Mouse (Mus musculus) hindbrain, embryonic 16.5 days (tissue): ENCODE data around the gene Kpna2. TPM values are rescaled to one million over a fixed set of nuclear protein-coding genes. Genes with fewer than 3 reads are reported as not detected.
"Not testable (repeated sequence)": the region's sequence is repeated elsewhere in the genome, so short reads cannot be mapped to it uniquely, and the experiment has no call there.

Experiments used
- ATAC-seq: fragments of 200-750 bp; cut with Nextera tagmentation; 2 replicates; pipeline ENCODE4 v1.8.0; 2017; ENCODE audit warnings: moderate TSS enrichment, moderate library complexity
- H3K27ac ChIP-seq: fragments of 300-500 bp; sonication (generic); 2 replicates; pipeline ENCODE4 v1.5.1; 2014; ENCODE audit warnings: low read depth, mild to moderate bottlenecking, control low read depth, low read length, moderate library complexity
- H3K27me3 ChIP-seq: fragments of 300-500 bp; sonication (generic); replicated peaks from 2 replicates; pipeline ENCODE4 v1.6.1; 2014; ENCODE audit warnings: low read length; ENCODE audit not compliant: control insufficient read depth, insufficient read depth
- H3K36me3 ChIP-seq: fragments of 300-500 bp; sonication (generic); 2 replicates; pipeline ENCODE4 v1.6.1; 2014; ENCODE audit warnings: mild to moderate bottlenecking, low read length, moderate library complexity, mixed read lengths; ENCODE audit not compliant: control insufficient read depth, insufficient read depth
- H3K4me1 ChIP-seq: fragments of 300-500 bp; sonication (generic); 2 replicates; pipeline ENCODE4 v1.6.1; 2014; ENCODE audit warnings: low read depth, low read length; ENCODE audit not compliant: control insufficient read depth, insufficient read depth
- H3K4me2 ChIP-seq: fragments of 300-500 bp; sonication (generic); 2 replicates; pipeline ENCODE4 v1.6.1; 2014; ENCODE audit warnings: mild to moderate bottlenecking, low read length, control low read depth, moderate library complexity
- H3K4me3 ChIP-seq: fragments of 300-500 bp; sonication (generic); 2 replicates; pipeline ENCODE4 v1.5.1; 2014; ENCODE audit warnings: mild to moderate bottlenecking, low read length, control low read depth, moderate library complexity
- H3K9ac ChIP-seq: fragments of 300-500 bp; sonication (generic); 2 replicates; pipeline ENCODE4 v1.6.1; 2014; ENCODE audit warnings: low read depth, mild to moderate bottlenecking, control low read depth, low read length, moderate library complexity
- H3K9me3 ChIP-seq: fragments of 300-500 bp; sonication (generic); 2 replicates; pipeline ENCODE4 v1.6.1; 2014; ENCODE audit warnings: mild to moderate bottlenecking, low read length, moderate library complexity; ENCODE audit not compliant: control insufficient read depth
- WGBS: fragments of 180-500 bp; shearing (Covaris S2); extraction: QIAGEN DNeasy Blood & Tissue Kit; methylation state at CpG from one replicate; pipeline ENCODE4 v1.1.7; 2014; 5-methylcytosine and 5-hydroxymethylcytosine counted together
- polyA plus RNA-seq: library from polyadenylated mRNA; unstranded; fragments of >200 nt; fragmentation: Nextera tagmentation; extraction: Ambion mirVana; gene quantifications from 2 replicates; pipeline ENCODE4 v1.2.1, GENCODE M21; 2015

Gene Kpna2
- polyA plus RNA-seq, 1 experiment from 2014 or later: 132 TPM

DNA sequence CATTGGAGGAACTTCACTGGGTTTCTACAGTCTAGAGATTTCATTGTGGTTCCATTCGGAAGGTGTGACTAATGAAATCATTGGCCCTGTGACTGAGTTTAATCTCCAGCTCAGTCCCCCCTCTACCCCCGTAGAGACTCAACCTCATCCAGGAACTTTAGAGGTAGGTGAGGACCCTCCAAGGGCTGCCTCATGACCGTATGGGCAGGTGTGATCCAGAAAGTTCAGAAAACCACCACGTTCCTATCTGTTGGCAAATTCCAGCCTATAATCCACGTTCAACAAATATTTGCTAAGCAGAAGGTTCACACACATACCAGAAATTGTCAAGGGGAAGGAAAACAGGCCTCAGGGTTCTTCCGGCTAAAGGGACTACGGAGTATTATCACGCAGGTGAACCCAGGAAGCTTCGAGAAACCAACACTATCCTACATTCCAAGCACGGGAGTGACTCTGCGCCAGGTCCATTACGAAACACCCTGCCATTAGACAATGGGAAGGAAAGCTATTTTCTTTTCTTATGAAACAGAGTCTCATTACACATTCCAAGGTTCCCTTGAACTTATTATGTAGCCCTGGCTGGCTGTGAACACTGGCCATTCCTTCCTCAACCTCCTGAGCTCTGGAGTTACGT is 22.8 kb upstream of the Kpna2 start:
- H3K36me3 ChIP-seq: no peaks in the 10 kb centered on the region
- no peak overlapping the region for H3K4me2 ChIP-seq
- H3K27ac ChIP-seq: no peak overlapping the region
- H3K4me3 ChIP-seq: no peak overlapping the region
- H3K9me3 ChIP-seq: no peaks in the 10 kb centered on the region
- H3K4me1 ChIP-seq: peaks cover 22% of the 10 kb centered on the region
- ATAC-seq: no peak
- no peak overlapping the region for H3K9ac ChIP-seq
- 90% methylated on average over 13 of the region's 13 CpGs for WGBS
- no peaks in the 10 kb centered on the region for H3K27me3 ChIP-seq

DNA sequence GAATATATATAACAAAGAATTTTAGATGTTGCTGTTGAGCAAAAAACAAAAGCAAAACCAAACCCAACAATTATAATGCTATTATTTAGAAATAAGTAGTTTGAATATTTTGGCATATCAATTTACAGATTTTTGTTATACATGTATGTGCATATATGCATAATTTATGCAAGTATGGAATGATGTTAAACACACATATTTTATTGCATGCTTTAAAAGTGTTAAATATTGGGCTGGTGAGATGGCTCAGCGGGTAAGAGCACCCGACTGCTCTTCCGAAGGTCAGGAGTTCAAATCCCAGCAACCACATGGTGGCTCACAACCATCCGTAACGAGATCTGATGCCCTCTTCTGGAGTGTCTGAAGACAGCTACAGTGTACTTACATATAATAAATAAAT is 20.4 kb upstream of the Kpna2 start:
- not testable (repeated sequence) for H3K9ac ChIP-seq, H3K27ac ChIP-seq, H3K9me3 ChIP-seq, H3K4me1 ChIP-seq, ATAC-seq, H3K27me3 ChIP-seq, H3K4me3 ChIP-seq, H3K36me3 ChIP-seq, H3K4me2 ChIP-seq
- WGBS: 93% methylated on average over 3 of the region's 5 CpGs

- Histone ChIP-seq H3K36me3 (no peaks in the 10 kb centered on the region), H3K9ac (no peak overlapping the region), H3K27ac (no peak overlapping the region), H3K4me2 (no peak overlapping the region), H3K4me1 (no peaks in the 10 kb centered on the region), H3K27me3 (no peaks in the 10 kb centered on the region), H3K9me3 (no peaks in the 10 kb centered on the region), H3K4me3 (no peak overlapping the region)
- no peak for ATAC-seq
- 36% methylated on average over 4 of the region's 4 CpGs for WGBS
Measured at GRCm38 (mm10) chr11:107019318-107019717, 20.0 kb upstream of the Kpna2 start.

- H3K4me2 ChIP-seq: no peak overlapping the region
- no peaks in the 10 kb centered on the region for H3K9me3 ChIP-seq
- no peak overlapping the region for H3K4me3 ChIP-seq
- H3K27ac ChIP-seq: no peak overlapping the region
- no peaks in the 10 kb centered on the region for H3K27me3 ChIP-seq
- H3K36me3 ChIP-seq: no peaks in the 10 kb centered on the region
- no peak for ATAC-seq
- 26% methylated on average over 8 of the region's 8 CpGs for WGBS
- no peak overlapping the region for H3K9ac ChIP-seq
- no peaks in the 10 kb centered on the region for H3K4me1 ChIP-seq
Measured at GRCm38 (mm10) chr11:107018606-107019005, 19.3 kb upstream of the Kpna2 start.

GRCm38 (mm10) chr11:107017339-107017886 is 18.1 kb upstream of the Kpna2 start:
- 63% methylated on average over 6 of the region's 6 CpGs for WGBS
- no peak for ATAC-seq
- no peak overlapping the region for H3K4me3 ChIP-seq
- H3K9ac ChIP-seq: no peak overlapping the region
- H3K4me2 ChIP-seq: no peak overlapping the region
- H3K9me3 ChIP-seq: no peaks in the 10 kb centered on the region
- H3K27me3 ChIP-seq: no peaks in the 10 kb centered on the region
- no peaks in the 10 kb centered on the region for H3K4me1 ChIP-seq
- H3K27ac ChIP-seq: no peak overlapping the region
- H3K36me3 ChIP-seq: no peaks in the 10 kb centered on the region

DNA sequence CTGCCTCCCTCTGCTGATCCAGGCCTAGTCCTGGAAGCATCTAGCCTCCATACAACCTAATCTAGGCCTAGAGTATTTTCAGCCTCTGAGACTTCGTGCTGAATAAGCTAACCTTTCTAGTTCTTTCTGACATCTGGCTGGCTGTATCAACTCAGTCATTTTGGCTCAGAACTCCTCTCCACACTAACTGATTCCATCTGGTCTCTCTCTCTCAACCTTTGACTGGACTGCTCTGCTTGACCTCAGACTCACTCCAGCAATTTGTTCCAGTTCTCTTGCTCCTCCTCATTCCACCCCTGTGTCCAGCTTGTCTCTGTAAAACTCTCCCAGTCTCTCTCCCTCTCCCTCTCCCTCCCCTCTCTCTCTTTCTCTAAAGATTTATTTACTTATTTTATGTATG is 17.6 kb upstream of the Kpna2 start:
- no peak overlapping the region for H3K4me2 ChIP-seq
- no peaks in the 10 kb centered on the region for H3K36me3 ChIP-seq
- 85% methylated on average over 1 of the region's 1 CpGs for WGBS
- H3K4me3 ChIP-seq: no peak overlapping the region
- no peaks in the 10 kb centered on the region for H3K27me3 ChIP-seq
- peaks cover under 1% of the 10 kb centered on the region; the same call in 1 of the 2 replicates for H3K4me1 ChIP-seq
- H3K9ac ChIP-seq: no peak overlapping the region; the same call in 1 of the 2 replicates
- no peaks in the 10 kb centered on the region for H3K9me3 ChIP-seq
- no peak for ATAC-seq
- no peak overlapping the region for H3K27ac ChIP-seq

- not testable (repeated sequence) for ATAC-seq, H3K9ac ChIP-seq, H3K27me3 ChIP-seq, H3K4me3 ChIP-seq, H3K36me3 ChIP-seq, H3K4me2 ChIP-seq, H3K27ac ChIP-seq, H3K9me3 ChIP-seq, H3K4me1 ChIP-seq
- 76% methylated on average over 11 of the region's 11 CpGs for WGBS
Measured at GRCm38 (mm10) chr11:107015535-107016187, 16.3 kb upstream of the Kpna2 start.

- H3K9me3 ChIP-seq: no peaks in the 10 kb centered on the region
- no peak overlapping the region for H3K4me2 ChIP-seq
- H3K27ac ChIP-seq: no peak overlapping the region
- WGBS: 50% methylated on average over 14 of the region's 14 CpGs
- H3K4me1 ChIP-seq: peaks cover 7% of the 10 kb centered on the region
- no peaks in the 10 kb centered on the region for H3K36me3 ChIP-seq
- ATAC-seq: no peak
- H3K27me3 ChIP-seq: no peaks in the 10 kb centered on the region
- no peak overlapping the region for H3K9ac ChIP-seq
- H3K4me3 ChIP-seq: no peak overlapping the region
Measured at GRCm38 (mm10) chr11:107014597-107015309, 15.4 kb upstream of the Kpna2 start.

- no peak overlapping the region for H3K9ac ChIP-seq
- WGBS: 80% methylated on average over 11 of the region's 11 CpGs
- no peak for ATAC-seq
Measured at GRCm38 (mm10) chr11:107014020-107014585, 14.8 kb upstream of the Kpna2 start.

More at GRCm38 (mm10) chr11:107014020-107014585, 14.8 kb upstream of the Kpna2 start:
- no peaks in the 10 kb centered on the region for H3K27me3 ChIP-seq
- H3K36me3 ChIP-seq: no peaks in the 10 kb centered on the region
- no peak overlapping the region for H3K4me2 ChIP-seq
- no peak overlapping the region for H3K27ac ChIP-seq
- peaks cover 7% of the 10 kb centered on the region for H3K4me1 ChIP-seq
- H3K4me3 ChIP-seq: no peak overlapping the region
- no peaks in the 10 kb centered on the region for H3K9me3 ChIP-seq
